Mouse (Mus musculus): Measurements from ENCODE around the gene Tekt4.

The Tekt4 gene

GRCm38 (mm10) chr17:25432433-25433181 lies 21.8 kb upstream of the Tekt4 start:
- peak; percentile 39 to 61 for DNase-seq (ENCODE audit: low spot score in 2 of 2)

DNA sequence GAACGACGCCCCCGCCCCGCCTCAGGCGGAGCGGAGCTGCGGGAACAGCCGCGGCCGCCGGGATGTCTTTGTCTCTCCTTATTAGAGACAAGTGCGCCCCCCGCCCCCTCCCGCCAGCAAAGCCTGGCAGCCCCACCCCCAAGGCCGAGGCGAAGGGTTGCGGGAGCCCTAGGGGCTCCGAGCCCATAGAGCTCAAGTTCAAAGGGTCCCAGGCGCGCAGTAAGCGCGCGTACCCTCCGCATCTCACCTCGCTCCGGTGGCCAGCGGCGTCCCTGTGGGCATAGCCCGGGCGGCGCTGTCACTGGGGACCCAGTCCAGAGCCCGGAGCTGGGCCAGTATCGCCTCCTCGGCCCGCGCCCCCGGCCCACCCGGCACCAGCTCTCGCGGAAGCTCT lies 21.2 kb upstream of the Tekt4 start:
- no peak for DNase-seq (ENCODE audit: low spot score in 2 of 2)

DNA sequence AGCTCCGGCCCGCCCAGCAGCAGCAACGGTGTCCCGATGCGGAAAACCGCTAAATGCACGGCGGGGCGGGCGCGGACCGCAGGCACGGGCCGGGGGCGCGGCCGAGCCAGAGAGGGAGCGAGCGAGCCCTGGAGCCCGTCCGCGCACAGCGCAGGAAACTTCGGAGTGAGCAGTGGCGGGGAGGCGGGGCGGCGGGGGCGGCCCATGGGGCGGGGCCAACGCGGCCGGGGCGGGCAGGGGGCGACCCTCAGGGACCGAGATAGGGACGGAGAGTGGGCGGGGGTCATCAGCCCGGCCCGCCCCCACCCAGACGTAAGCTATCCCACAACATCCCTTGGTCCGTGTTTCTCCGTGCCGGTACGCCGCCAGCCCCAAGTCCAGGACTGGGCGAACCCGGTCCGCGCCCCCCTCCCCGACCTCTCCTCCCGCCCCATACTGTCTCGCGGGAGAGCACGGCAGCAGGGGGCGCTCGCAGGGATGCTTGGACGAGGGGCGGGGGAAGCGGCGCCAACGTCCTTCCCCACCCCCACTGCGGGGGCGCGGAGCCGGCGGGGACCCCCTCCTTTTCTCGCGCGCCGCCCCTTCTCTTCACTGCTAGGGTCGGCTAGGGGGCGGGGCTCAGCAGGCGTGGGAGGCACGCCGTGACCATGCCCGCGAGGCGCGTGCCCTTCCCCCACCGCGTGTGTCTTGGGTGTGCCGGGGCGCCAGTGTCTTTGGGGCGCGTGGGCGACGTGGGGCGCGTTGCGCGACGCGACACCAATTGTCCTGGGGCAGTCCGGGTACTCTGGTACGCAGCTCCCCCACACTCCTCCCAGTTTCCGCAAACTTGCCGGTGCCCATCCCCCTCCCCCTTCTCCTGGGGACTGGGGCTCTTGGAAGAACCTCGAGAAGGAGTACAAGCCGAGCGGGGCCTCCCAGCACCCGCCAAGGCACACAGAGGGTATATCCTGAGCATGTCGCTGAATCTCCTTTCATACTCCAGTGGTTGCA lies 20.5 kb upstream of the Tekt4 start, which contains the start of gene Cacna1h:
TSS of gene Cacna1h (minus strand) at position 167 of the 990 bp plus-strand sequence.
- peak; percentile 56 to 74 for DNase-seq (ENCODE audit: low spot score in 2 of 2)

- DNase-seq (ENCODE audit: low spot score in 2 of 2): no peak
Observed at GRCm38 (mm10) chr17:25441417-25441816, 13.0 kb upstream of the Tekt4 start.

GRCm38 (mm10) chr17:25442889-25443288 lies 11.5 kb upstream of the Tekt4 start:
- DNase-seq (ENCODE audit: low spot score in 2 of 2): no peak

DNA sequence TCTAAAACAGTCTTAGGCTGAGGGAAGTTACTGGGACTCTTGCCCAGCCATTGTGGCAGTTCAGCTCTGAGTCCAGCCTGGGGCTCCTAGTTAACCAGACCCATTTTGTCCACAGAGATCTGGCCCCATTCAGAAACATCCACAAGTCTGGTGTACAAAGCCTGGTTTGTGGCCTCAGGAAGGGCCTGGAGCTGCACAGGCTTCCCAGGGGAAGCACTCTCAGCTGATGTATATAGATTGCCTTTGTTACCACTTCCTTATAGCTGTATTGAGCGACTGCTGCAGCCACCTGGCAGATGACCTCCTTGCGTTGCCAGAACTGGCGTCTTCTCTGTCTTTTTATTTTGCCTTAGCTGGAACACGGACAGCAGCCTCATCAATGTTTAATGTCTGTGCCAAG lies 9.3 kb upstream of the Tekt4 start:
- DNase-seq (ENCODE audit: low spot score in 2 of 2): no peak

GRCm38 (mm10) chr17:25445841-25446240 lies 8.6 kb upstream of the Tekt4 start:
- no peak for DNase-seq (ENCODE audit: low spot score in 2 of 2)

DNA sequence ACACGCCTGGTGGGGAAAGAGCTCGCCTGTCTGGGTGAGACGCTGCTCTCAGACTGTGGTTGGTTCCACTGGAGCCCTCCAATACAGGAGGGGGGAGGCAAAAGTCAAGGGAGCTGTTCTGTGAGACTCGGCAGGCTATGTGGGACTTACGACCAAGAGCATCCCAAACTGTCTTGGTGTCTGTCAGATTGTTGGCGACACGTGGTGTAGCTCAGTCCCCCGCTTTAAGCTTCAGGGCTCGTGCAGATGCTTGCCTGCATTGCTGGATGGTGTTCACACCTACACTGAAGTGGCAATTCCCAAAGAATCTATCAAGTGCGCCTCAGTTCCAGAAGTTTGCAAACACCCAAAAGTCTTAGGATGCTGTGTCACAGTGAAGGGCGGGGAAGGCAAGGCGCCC lies 6.5 kb upstream of the Tekt4 start:
- DNase-seq (ENCODE audit: low spot score in 2 of 2): no peak

DNA sequence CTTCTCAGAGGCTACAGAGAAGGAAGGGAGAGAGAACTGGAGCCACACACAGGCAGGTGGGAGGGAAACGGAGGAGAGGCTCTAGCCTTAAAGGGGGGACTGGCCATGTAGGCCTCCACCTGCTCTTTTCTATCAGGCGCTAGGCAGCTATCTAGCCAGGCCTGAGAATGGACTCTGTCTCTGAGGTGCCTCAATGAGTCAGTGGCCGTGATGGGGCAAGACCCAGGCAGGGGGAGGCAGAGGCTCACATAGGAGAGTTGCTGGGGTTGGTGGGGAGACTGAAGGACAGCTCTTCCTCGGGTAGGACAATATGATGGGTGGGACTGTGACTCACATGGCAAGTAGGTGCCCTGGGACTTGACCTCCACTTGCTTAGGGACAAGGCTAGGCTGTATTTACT lies 4.1 kb upstream of the Tekt4 start:
- no peak for DNase-seq (ENCODE audit: low spot score in 2 of 2)

DNA sequence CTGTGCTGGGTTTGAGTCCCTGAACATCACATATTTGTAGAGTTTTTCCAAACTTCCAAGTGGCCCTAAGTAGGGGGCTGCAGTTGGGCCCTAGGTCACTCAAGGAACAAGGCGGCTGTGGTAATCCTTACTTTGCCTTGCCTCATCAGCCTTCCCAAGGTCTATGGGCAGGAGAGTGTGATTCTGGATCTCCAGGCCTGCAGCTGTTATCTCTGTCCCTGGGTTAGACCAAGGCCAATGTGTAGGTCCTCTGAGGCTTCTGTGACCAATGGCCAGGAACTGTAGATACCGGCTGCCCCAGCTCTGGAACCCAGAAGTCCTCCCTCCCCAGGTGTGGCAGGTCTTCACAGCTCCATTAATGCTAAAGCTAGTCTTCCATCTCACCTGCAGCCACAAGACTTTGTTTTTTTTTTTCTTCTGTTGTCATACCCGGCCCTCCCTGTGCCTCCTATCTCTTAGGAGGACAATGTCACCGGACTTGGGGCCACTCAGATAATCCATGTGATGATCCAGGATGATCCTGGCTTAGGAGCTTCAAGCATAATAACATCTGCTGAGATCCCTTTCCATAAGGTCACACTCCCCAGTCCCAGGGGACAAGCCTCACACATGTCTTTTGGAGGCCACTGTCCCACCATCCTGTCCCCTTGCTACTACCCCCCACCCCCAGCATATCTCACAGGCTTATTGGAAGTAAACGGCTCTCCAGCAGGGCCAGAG lies 2.0 kb upstream of the Tekt4 start:
- no peak for DNase-seq (ENCODE audit: low spot score in 2 of 2)

DNA sequence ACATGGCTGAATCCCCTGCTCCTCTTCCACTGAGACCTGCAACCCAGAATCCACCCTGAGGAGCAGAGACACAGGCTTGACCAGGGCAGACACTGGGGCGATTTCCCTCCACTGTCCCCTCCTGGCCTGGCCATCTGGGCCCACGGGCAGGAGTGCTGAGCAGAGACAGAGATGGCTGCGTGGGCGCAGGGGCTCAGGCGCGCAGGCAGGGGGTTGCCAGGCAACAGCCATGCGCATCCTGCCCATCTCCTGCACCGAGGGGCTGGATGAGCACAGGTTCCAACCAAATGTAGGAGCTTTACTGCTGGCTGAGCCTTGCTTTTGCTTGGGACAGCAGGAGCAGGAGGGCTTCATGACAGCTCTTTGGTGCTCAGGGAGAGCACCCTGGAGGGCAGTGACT lies 2.1 kb downstream of the Tekt4 start:
- DNase-seq (ENCODE audit: low spot score in 2 of 2): peak; percentile 72 to 77

DNA sequence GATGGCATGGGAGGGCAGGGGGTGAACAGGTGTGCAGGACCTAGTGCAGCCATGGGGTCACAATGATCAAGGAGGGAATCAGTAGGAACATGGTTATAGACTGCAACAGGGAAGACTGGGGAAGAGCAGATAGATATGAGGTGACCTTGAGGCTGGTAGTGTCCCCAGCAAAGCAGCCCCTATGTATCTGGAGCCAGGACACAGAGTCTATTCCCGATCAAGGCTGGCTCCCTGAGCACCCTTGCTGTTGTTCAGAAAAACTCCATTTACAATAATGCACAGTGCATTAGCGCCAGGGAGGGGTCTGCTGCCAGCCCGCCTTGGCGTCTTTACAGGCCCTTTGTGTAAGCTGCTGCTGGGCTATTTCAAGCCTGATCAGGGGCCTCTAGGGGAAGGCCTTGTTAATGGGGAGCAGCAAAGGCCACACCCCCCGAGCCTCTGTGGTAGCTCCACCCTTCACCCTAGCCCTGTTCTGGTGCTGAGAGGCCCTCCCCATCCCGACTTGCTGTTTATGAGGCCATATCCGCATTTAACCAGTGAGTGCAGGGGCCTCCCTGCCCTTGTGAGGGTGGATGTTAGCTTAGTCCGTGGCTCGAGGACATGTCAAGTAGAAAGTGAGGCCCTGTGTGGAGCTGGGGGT lies 7.9 kb downstream of the Tekt4 start:
- no peak for DNase-seq (ENCODE audit: low spot score in 2 of 2)

DNA sequence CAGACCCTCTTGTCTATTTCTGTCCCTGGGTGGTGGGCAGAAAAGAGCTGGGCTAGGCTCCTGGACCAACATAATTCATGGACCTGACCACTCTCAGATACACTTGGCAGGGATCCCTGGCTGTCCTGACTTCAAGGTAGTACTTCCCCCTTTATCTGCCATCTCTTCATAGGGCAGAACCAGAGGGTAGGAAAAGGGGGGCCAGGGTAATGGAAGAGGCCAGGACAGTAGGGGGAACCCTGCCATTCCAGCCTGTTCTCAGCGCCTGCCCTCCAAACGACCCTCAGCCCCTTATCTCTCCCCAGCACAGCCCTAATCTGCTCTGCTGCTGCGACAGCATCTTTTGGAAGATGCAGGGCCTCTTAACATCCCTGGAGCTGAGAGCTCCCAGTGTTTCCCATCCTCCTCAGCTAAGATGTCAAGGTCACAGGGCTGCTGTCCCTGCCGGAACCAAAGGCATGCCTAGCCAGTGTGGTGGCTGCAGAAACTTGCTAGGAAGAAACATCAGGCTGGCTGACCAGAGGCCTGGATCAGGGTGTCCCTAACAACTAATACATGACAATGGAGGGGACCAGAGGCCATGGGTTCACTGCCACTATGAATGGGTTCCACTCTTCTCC lies 9.0 kb downstream of the Tekt4 start:
- no peak for DNase-seq (ENCODE audit: low spot score in 2 of 2)

GRCm38 (mm10) chr17:25464091-25464490 lies 9.7 kb downstream of the Tekt4 start:
- no peak for DNase-seq (ENCODE audit: low spot score in 2 of 2)

GRCm38 (mm10) chr17:25466257-25466656 lies 11.8 kb downstream of the Tekt4 start:
- no peak for DNase-seq (ENCODE audit: low spot score in 2 of 2)

DNA sequence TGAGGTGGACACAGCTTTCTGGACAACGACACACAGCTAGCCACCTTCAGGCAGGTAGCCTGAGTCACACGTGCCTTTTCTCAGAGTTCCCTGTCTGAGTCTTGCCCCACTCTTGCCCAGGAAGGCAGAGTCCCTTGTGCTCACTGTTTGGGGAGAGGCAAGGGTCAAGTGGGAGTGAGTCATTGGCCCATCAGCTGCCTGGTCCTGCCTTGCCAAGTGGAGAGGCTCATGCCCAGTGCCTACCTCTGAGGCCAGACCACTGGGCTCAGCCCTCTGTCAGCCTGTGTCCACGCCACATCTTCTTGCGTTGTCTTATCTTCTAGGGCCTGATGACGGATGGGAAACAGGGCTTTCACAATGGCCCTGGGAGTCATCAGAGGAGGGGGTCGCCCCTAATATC lies 13.4 kb downstream of the Tekt4 start:
- DNase-seq (ENCODE audit: low spot score in 2 of 2): no peak

DNA sequence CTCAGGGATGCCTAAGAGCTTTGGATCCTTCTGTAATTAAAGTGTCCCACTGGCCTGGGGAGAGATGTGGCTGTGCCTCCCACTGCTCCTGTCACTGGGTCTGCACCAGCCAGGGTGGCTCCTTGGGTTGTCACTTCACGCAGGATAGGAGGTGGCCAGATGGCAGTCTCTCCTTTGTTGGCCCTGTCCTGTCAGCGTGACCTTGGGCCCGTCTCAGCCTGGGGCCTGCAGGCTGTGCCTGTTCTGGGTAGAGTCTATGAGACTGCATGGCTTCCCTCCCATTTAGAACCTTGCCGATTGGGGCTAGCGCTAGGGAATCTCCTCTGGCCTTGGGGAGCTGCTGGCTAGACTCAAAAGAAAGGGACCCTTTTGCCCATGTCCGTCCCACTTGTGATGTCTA lies 13.9 kb downstream of the Tekt4 start:
- DNase-seq (ENCODE audit: low spot score in 2 of 2): no peak

DNA sequence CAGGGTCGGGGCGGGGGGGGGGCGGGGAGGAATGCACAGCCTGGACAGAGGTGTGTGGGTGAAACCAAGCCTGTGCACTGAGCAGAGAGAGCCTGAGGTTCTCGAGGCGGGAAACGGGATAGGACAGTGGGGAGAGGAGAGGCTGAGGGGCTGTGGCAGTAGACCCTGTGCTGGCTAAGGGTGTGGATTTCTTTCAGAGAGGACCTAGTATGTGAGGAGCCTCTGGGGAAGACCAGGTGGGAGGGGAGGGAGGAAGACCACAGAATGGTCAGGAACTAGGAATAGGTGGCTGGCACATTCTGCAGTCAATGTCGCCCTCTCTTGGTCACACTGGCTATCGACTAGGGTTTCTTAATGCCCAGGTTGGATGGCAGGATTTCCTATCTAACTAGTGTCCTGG lies 15.4 kb downstream of the Tekt4 start:
- DNase-seq (ENCODE audit: low spot score in 2 of 2): peak; percentile 82 to 87

GRCm38 (mm10) chr17:25471418-25471817 lies 17.0 kb downstream of the Tekt4 start:
- peak in 1 of 2 experiments; percentile 43 for DNase-seq (ENCODE audit: low spot score in 2 of 2)

- no peak for DNase-seq (ENCODE audit: low spot score in 2 of 2)
Observed at GRCm38 (mm10) chr17:25472044-25472443, 17.6 kb downstream of the Tekt4 start.

Data from right cerebral cortex, adult 2 months (tissue).